ENCODE assay signal across 21 mouse cellular contexts in genomic region chr17:47056476-47056875, GRCm38 (mm10).
"Had no signal": no experiment of that assay in that cellular context is flagged by ENCODE, and none has a peak within 500 bp of the region (broad histone marks: within the 10 kb centered on the region; RNA-seq: fewer than 3 reads in every experiment).

No protein-coding gene starts in this region.

- H3K9me3 ChIP-seq: liver, embryonic 15.5 days; midbrain, embryonic 15.5 days had no signal

- H3K4me2 ChIP-seq: liver, embryonic 13.5 days; liver, embryonic 15.5 days; lung, embryonic 15.5 days; midbrain, embryonic 12.5 days; midbrain, embryonic 15.5 days; neural tube, embryonic 12.5 days had no signal

- ATAC-seq: liver, postnatal 0 days; lung, postnatal 0 days; midbrain, embryonic 15.5 days had no signal

- H3K9ac ChIP-seq: liver, embryonic 13.5 days; liver, embryonic 15.5 days; liver, postnatal 0 days; lung, embryonic 15.5 days; midbrain, embryonic 12.5 days; midbrain, embryonic 15.5 days; neural tube, embryonic 12.5 days had no signal

- H3K36me3 ChIP-seq: liver, embryonic 13.5 days; liver, embryonic 15.5 days; lung, embryonic 15.5 days; midbrain, embryonic 12.5 days; midbrain, embryonic 15.5 days; neural tube, embryonic 12.5 days had no signal

- H3K27me3 ChIP-seq: liver, embryonic 13.5 days; liver, embryonic 15.5 days; lung, embryonic 15.5 days; midbrain, embryonic 12.5 days; midbrain, embryonic 15.5 days; neural tube, embryonic 12.5 days had no signal

- H3K4me1 ChIP-seq: liver, embryonic 15.5 days; megakaryocyte, embryonic 14.5 days; midbrain, embryonic 12.5 days; midbrain, embryonic 15.5 days; neural tube, embryonic 12.5 days had no signal

- H3K27ac ChIP-seq: liver, embryonic 13.5 days; liver, embryonic 15.5 days; lung, embryonic 15.5 days; macrophage; midbrain, embryonic 12.5 days; midbrain, embryonic 15.5 days; neural tube, embryonic 12.5 days had no signal

- H3K4me3 ChIP-seq: liver, embryonic 13.5 days; liver, embryonic 15.5 days; lung, embryonic 15.5 days; megakaryocyte, embryonic 14.5 days; midbrain, embryonic 12.5 days; midbrain, embryonic 15.5 days; neural tube, embryonic 12.5 days had no signal

- DNase-seq: liver, embryonic 13.5 days; liver, postnatal 0 days; lung, adult 2 months; lung, postnatal 14 days; lung, postnatal 36 days; retina, postnatal 1 day; right cerebral cortex, adult 18-20 months; right cerebral cortex, postnatal 25 days; right cerebral cortex, postnatal 4 days; spleen, adult 18-20 months; thymus, adult 2 months; thymus, postnatal 25 days; thymus, postnatal 4 days had no signal
